In the genomic region with DNA sequence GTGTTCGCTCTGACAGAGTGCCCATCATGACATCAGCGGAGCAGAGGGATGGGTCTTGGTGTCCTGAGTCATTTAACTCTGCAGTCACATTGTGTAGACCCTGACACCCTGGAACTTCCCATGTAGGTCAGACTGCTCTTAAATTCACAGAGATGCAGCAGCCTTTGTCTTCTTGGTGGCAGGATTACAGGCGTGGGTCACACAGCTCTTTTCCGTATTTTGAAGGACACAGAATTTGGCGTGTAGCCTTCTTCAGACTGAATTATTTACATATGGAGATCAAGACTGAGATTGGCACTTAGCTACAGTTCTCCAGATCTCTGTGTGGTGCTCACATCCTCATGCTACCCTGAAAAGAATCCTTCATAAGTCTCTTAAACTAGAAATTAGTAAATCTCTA, we compare ENCODE assay signal across 12 mouse cellular contexts.
A peak's percentile ranks its signal among the peaks of the same experiment; 100 is the strongest.
DNase-seq lines count a peak whose midpoint lies in the region; ATAC-seq lines count a peak whose summit lies in the region.
"Had no signal": no experiment of that assay in that cellular context is flagged by ENCODE, and none has a peak within 500 bp of the region (broad histone marks: within the 10 kb centered on the region; RNA-seq: fewer than 3 reads in every experiment).

No protein-coding gene starts in this region.

- no peaks in the 10 kb centered on the region for H3K36me3 ChIP-seq in heart, embryonic 16.5 days (ENCODE audit: control insufficient read depth, insufficient read depth)
- H3K36me3 ChIP-seq in lung, embryonic 15.5 days = no peaks in the 10 kb centered on the region
- no peaks in the 10 kb centered on the region for H3K36me3 ChIP-seq in embryonic facial prominence, embryonic 12.5 days
- H3K36me3 ChIP-seq: heart, embryonic 13.5 days; liver, embryonic 13.5 days had no signal

- 0 out of 2 replicates have a peak, but pooled peaks cover 2% of the 10 kb centered on the region for H3K9me3 ChIP-seq in heart, embryonic 16.5 days (replicated peaks; ENCODE audit: control insufficient read depth, low read length)
- H3K9me3 ChIP-seq in lung, embryonic 15.5 days = no peaks in the 10 kb centered on the region
- no peaks in the 10 kb centered on the region for H3K9me3 ChIP-seq in embryonic facial prominence, embryonic 12.5 days
- H3K9me3 ChIP-seq: heart, embryonic 13.5 days; liver, embryonic 13.5 days had no signal

- WGBS in heart, embryonic 16.5 days = 54% methylated on average over 5 of the region's 5 CpGs
- WGBS in lung, embryonic 15.5 days = 36% methylated on average over 5 of the region's 5 CpGs
- 30% methylated on average over 5 of the region's 5 CpGs for WGBS in embryonic facial prominence, embryonic 12.5 days

- no peaks in the 10 kb centered on the region for H3K27me3 ChIP-seq in heart, embryonic 16.5 days (ENCODE audit: control insufficient read depth, insufficient read depth, low read length)
- no peaks in the 10 kb centered on the region for H3K27me3 ChIP-seq in lung, embryonic 15.5 days
- H3K27me3 ChIP-seq in embryonic facial prominence, embryonic 12.5 days = no peaks in the 10 kb centered on the region
- H3K27me3 ChIP-seq: heart, embryonic 13.5 days; liver, embryonic 13.5 days had no signal

- no peak overlapping the region for H3K4me2 ChIP-seq in heart, embryonic 16.5 days (ENCODE audit: low read depth, low read length)
- H3K4me2 ChIP-seq in lung, embryonic 15.5 days = no peak overlapping the region
- H3K4me2 ChIP-seq in embryonic facial prominence, embryonic 12.5 days (replicated peaks) = no peak overlapping the region
- H3K4me2 ChIP-seq: heart, embryonic 13.5 days; liver, embryonic 13.5 days had no signal

- H3K4me1 ChIP-seq in heart, embryonic 16.5 days (ENCODE audit: control insufficient read depth, insufficient read depth, low read length) = peaks cover 13% of the 10 kb centered on the region
- H3K4me1 ChIP-seq in lung, embryonic 15.5 days = peaks cover 21% of the 10 kb centered on the region
- H3K4me1 ChIP-seq in embryonic facial prominence, embryonic 12.5 days = peaks cover 13% of the 10 kb centered on the region

- ATAC-seq in heart, embryonic 16.5 days (replicated peaks; ENCODE audit: extremely low read depth, insufficient read depth, low FRiP score) = no peak
- no peak for ATAC-seq in lung, embryonic 15.5 days (ENCODE audit: borderline replicate concordance, extremely low read depth, low FRiP score, low TSS enrichment)
- no peak for ATAC-seq in embryonic facial prominence, embryonic 12.5 days (ENCODE audit: insufficient number of reproducible peaks, insufficient read depth, low FRiP score, low TSS enrichment)
- no peak for ATAC-seq in activated CD4-positive, CD25-positive, alpha-beta regulatory T cell, adult 4 months
- ATAC-seq: inflammation-experienced regulatory T-cells, adult 6 months had no signal

- H3K27ac ChIP-seq in heart, embryonic 16.5 days (ENCODE audit: low read length) = peak overlapping the region; percentile 63
- H3K27ac ChIP-seq in lung, embryonic 15.5 days = peak overlapping the region; percentile 51
- peak overlapping the region; percentile 50; the same call in 1 of the 2 replicates for H3K27ac ChIP-seq in embryonic facial prominence, embryonic 12.5 days
- H3K27ac ChIP-seq: heart, embryonic 13.5 days; liver, embryonic 13.5 days had no signal

- no peak overlapping the region for H3K4me3 ChIP-seq in heart, embryonic 16.5 days (ENCODE audit: low read length)
- no peak overlapping the region for H3K4me3 ChIP-seq in lung, embryonic 15.5 days
- no peak overlapping the region for H3K4me3 ChIP-seq in embryonic facial prominence, embryonic 12.5 days
- H3K4me3 ChIP-seq: heart, embryonic 13.5 days; liver, embryonic 13.5 days had no signal

- DNase-seq in heart, postnatal 10 days = no peak
- no peak for DNase-seq in lung, postnatal 36 days
- DNase-seq in lung, postnatal 14 days = peak; percentile 25
- DNase-seq: cerebellum, adult 11-12 months; liver, embryonic 13.5 days; thymus, postnatal 25 days had no signal

- intact Hi-C loops in heart, postnatal 10 days (cut with DNase I) = loop anchor here (5.0 kb wide), 3 partner anchors 104 to 129 kb away; partner anchors contain the start of gene Ankrd50

- H3K9ac ChIP-seq in heart, embryonic 16.5 days (ENCODE audit: low read length) = no peak overlapping the region
- H3K9ac ChIP-seq in lung, embryonic 15.5 days = no peak overlapping the region
- no peak overlapping the region for H3K9ac ChIP-seq in embryonic facial prominence, embryonic 12.5 days
- H3K9ac ChIP-seq: heart, embryonic 13.5 days; liver, embryonic 13.5 days had no signal
